Mouse (Mus musculus) limb, embryonic 10.5 days (tissue): ENCODE results near the gene Slc27a5. TPM values are rescaled to one million over a fixed set of nuclear protein-coding genes. Genes with fewer than 3 reads are reported as not detected.

Experiments used
- DNase-seq: peaks from one replicate; pipeline ENCODE4 v3.0.0-alpha.2; 2017; ENCODE audit warnings: low spot score
- H3K27ac ChIP-seq: fragments of 300-500 bp; sonication (generic); 2 replicates; pipeline ENCODE4 v1.5.1; 2016; ENCODE audit warnings: mild to moderate bottlenecking
- H3K27me3 ChIP-seq: fragments of 300-500 bp; sonication (generic); 2 replicates; pipeline ENCODE4 v1.6.1; 2016; ENCODE audit warnings: low read depth, mild to moderate bottlenecking; ENCODE audit not compliant: poor library complexity, severe bottlenecking
- H3K36me3 ChIP-seq: fragments of 300-500 bp; sonication (generic); 2 replicates; pipeline ENCODE4 v1.6.1; 2016; ENCODE audit warnings: mild to moderate bottlenecking, moderate library complexity
- H3K4me1 ChIP-seq: fragments of 300-500 bp; sonication (generic); 2 replicates; pipeline ENCODE4 v1.6.1; 2016
- H3K4me3 ChIP-seq: fragments of 300-500 bp; sonication (generic); 2 replicates; pipeline ENCODE4 v1.5.1; 2016; ENCODE audit warnings: mild to moderate bottlenecking, moderate library complexity
- H3K9me3 ChIP-seq: fragments of 300-500 bp; sonication (generic); replicated peaks from 2 replicates; pipeline ENCODE4 v1.6.1; 2016; ENCODE audit warnings: mild to moderate bottlenecking
- WGBS: fragments of 180-500 bp; shearing (Covaris S2); methylation state at CpG from one replicate; pipeline ENCODE4 v1.1.7; 2016; 5-methylcytosine and 5-hydroxymethylcytosine counted together
- polyA plus RNA-seq: library from polyadenylated mRNA; unstranded; fragments of >200 nt; fragmentation: Nextera tagmentation; extraction: Ambion mirVana; gene quantifications from 2 replicates; pipeline ENCODE4 v1.2.1, GENCODE M21; 2016

Slc27a5 gene
- polyA plus RNA-seq, 1 experiment from 2014 or later: not detected

DNA sequence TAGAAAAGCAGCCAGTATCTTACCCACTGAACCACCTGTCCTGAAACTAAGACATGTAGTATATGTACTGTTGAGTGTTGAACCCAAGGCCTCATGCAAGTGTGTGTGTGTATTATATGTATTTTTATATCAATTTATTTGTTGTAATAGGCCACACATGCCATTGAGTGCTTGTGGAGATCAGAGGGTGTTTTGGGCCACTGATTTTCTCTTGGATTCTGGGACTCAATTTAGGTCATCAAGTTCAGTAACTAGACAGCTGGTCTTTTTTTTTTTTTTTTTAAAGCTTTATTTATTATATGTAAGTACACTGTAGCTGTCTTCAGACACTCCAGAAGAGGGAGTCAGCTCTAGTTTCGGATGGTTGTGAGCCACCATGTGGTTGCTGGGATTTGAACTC, 17.2 kb upstream of the Slc27a5 start:
- whole genome bisulfite sequencing: 89% methylated on average over 1 of the region's 1 CpGs
- no peaks in the 10 kb centered on the region for H3K27me3 ChIP-seq
- H3K9me3 ChIP-seq: no peaks in the 10 kb centered on the region
- no peak for DNase-seq
- no peaks in the 10 kb centered on the region for H3K36me3 ChIP-seq
- peaks cover 5% of the 10 kb centered on the region for H3K4me1 ChIP-seq
- H3K27ac ChIP-seq: no peak overlapping the region
- no peak overlapping the region for H3K4me3 ChIP-seq

DNA sequence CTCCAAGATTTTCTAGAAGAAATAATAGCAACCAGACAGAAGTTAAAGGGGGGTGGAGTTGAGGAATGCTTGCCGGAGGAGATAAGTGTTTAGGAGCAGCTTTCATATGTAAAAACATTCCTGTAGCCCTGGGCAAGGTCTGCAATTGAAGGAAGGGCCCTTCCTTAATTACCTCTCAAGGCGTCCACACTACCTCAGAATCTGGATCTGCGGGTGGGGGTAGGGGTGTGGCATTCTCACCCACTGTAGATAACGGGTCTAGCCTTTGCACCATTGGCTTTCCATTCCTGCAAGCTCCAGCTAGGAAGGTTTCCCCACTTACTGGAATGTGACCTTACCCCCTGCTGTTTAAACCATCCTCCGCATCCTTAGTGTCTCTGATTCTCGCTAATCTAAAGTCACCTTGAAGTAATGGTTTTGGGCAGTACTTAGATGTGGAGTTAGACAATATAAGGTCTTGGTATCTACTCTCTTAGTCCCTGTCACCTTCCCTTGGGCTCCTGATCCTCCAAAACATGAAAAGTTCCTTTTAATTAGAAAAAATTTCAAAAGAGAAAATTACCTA, 16.4 kb upstream of the Slc27a5 start:
- Histone ChIP-seq H3K27ac (no peak overlapping the region), H3K27me3 (no peaks in the 10 kb centered on the region), H3K9me3 (no peaks in the 10 kb centered on the region), H3K4me3 (no peak overlapping the region), H3K36me3 (no peaks in the 10 kb centered on the region), H3K4me1 (peaks cover 6% of the 10 kb centered on the region)
- no peak for DNase-seq
- 38% methylated on average over 6 of the region's 6 CpGs for WGBS

DNA sequence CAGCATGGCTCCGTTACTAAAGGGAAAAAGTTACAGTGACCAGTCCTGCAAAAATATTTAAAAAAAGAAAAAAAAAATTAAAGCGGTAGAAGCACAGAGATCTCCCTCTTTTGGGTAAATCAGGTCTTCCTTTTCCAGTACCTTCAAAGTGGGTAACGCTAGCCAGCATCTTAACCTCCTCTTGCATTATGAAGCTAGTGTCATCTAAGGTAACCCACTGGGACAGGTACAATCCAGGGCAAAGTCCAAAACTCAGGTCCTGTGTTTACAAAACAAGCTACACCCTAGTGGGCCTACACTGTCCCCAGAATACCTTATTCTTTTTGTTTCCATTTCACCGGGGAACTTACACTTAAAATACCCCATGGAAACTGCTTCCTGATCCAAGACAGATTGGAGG, 15.7 kb upstream of the Slc27a5 start:
- H3K9me3 ChIP-seq: no peaks in the 10 kb centered on the region
- H3K27me3 ChIP-seq: no peaks in the 10 kb centered on the region
- no peak for DNase-seq
- peaks cover 9% of the 10 kb centered on the region for H3K4me1 ChIP-seq
- no peak overlapping the region for H3K4me3 ChIP-seq
- H3K27ac ChIP-seq: no peak overlapping the region
- WGBS: 74% methylated on average over 4 of the region's 4 CpGs
- no peaks in the 10 kb centered on the region for H3K36me3 ChIP-seq

DNA sequence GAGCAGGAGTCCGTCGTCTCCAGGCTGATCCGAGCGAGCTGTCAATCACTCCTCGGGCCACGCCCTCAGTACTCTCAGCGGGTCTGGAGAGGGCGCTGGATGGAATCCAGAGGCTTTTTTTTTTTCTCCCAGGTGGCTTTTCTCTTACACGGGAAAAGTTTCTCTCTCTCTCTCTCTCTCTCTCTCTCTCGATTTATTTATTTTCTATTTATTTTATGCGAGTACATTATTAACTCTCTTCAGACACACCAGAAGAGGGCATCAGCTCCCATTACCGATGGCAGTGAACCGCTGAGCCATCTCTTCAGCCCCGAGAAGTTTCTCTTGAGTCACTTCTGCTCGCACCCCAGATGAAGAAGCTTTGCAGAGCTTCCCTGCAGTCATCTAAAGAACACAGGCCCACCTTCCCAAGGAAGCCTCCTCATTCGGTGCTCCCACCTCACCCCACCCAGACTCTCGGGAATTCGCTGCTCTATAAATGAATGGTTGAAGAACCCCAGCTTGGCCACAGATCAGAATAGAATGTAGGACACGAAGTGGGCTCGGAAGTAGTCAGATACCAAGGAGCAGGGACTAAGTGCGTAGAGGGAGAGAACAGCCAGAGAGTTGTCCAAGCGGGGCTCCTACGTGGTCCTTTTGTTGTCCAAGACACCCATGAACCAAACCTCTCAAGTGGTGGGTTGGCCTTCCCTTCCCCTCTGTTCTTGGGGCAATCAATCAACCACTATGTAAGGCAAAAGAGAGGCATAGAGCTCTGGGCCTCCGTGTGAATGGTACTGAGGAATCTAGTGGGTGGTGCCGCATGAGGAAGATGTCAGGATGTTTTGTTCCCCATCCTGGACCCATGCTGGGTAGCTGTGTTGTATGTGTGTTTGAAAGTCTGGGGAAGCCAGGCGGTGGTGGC, 12.3 kb upstream of the Slc27a5 start, which contains the start of gene Zbtb45:
TSS of gene Zbtb45 (minus strand) at position 30 of the 904 bp plus-strand sequence.
- peaks cover 27% of the 10 kb centered on the region for H3K27me3 ChIP-seq
- peaks cover 29% of the 10 kb centered on the region for H3K36me3 ChIP-seq
- WGBS: 21% methylated on average over 26 of the region's 26 CpGs
- peaks cover 31% of the 10 kb centered on the region for H3K4me1 ChIP-seq
- DNase-seq: no peak
- H3K27ac ChIP-seq: peak within 1 kb of the TSS; percentile 92
- H3K9me3 ChIP-seq: no peaks in the 10 kb centered on the region
- H3K4me3 ChIP-seq: peak within 1 kb of the TSS; percentile 65

DNA sequence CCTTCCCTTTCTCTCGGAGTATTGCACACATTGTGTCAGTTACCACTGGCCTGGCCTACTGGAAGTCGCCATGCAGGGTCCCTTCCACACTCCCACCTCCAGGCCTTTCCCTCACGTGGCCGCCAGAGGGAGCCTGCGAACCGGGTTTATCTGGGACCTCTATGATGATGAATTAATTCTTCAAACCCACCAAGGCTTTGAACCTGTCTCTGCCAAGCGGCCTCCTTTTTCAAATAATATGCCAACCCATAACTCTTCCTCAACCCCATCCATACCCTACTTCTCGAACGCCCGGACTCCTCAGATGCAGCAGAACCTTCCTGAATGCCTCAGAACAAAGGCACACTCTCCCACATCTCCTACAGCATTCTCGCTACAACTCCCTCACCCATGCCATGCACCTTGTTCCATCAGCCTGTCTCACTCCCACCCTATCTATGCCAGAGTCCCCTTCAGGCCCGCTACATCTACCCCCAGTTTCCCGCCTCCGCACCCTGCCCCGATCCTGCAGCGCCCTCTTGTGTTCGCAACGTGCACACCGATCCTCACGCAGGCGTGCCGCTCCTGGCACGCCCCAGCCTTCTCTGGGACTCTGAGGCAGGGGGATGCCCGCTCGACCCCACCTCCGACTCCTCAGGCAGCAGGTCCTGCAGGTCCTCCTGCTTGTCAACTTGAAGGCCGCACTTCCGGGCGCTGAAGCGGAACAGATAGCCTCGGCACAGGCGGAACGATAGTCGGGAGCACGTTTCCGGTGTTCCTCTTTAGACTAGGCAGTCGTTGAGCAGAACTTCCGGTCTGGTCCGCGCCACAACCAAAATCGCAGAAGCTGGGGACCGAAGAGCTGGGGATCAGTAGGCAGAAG, 11.4 kb upstream of the Slc27a5 start:
- H3K9me3 ChIP-seq: no peaks in the 10 kb centered on the region
- peak; percentile 98 for DNase-seq
- peaks cover 27% of the 10 kb centered on the region for H3K27me3 ChIP-seq
- peak overlapping the region; percentile 65 for H3K4me3 ChIP-seq
- H3K4me1 ChIP-seq: peaks cover 31% of the 10 kb centered on the region
- peak overlapping the region; percentile 92 for H3K27ac ChIP-seq
- peaks cover 37% of the 10 kb centered on the region for H3K36me3 ChIP-seq
- under 1% methylated on average over 42 of the region's 42 CpGs for WGBS

DNA sequence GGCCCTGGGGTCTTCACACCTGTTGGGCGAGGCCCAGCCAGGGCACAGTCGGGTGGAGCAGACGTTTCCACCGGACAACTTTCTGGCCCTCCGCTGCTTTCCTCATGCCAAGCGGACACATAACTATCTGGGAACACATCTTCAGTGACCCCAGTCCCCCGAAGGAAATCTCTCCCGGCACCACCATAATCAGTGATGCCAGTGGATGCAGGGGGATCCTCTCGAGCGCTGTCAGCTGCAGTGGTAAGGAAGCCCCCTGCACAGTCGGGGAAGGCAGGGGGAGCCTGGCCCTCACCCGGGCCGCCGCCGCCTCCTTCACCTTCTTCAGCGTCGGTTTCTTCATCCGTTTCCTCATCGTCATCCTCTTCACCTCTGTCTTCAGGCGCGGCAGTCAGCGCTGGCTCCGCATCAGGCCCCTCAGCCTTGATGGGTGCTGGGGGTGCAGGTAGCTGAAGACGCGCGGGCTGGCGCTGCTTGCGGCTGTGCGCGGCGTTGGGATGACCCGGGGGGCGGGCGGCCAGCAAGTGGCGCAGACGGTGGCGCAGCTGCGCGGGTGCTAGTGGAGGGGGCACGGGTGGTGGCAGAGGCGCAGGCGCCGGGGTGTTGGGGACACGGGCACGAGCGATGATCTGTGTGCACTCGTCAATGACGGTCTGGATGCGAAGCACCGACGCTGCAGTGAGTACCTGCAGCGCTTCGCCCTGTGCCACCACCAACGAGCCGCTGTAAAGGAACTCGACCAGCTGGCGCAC, 9.5 kb upstream of the Slc27a5 start:
- Histone ChIP-seq H3K36me3 (peaks cover 40% of the 10 kb centered on the region), H3K27me3 (peaks cover 27% of the 10 kb centered on the region), H3K4me1 (peaks cover 31% of the 10 kb centered on the region), H3K27ac (no peak overlapping the region), H3K9me3 (no peaks in the 10 kb centered on the region), H3K4me3 (peak overlapping the region; percentile 37)
- DNase-seq: no peak
- WGBS: 22% methylated on average over 57 of the region's 57 CpGs

DNA sequence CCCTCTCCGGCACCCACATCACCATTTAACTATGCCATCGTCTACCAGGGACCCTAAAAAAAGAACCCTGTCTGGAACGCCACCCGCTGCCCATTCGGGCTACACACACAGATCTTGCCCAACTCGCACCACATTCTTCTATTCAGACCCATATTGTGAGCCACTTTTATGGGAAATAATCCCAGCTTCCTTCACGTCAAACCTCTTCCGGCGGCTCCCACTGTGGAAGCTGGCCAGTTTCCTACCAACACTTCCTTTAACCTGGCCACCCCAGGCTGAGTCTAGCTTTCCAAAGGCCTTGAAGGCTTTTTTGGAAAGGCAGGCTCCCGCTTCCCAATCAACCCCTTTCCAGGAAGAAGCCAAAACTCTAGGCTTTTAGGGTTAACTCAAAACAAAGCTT, 8.5 kb upstream of the Slc27a5 start:
- 83% methylated on average over 10 of the region's 10 CpGs for WGBS
- Histone ChIP-seq H3K36me3 (peaks cover 40% of the 10 kb centered on the region), H3K27ac (no peak overlapping the region), H3K4me3 (peak overlapping the region; percentile 37; the same call in 1 of the 2 replicates), H3K4me1 (peaks cover 31% of the 10 kb centered on the region), H3K27me3 (peaks cover 27% of the 10 kb centered on the region), H3K9me3 (no peaks in the 10 kb centered on the region)
- DNase-seq: no peak

DNA sequence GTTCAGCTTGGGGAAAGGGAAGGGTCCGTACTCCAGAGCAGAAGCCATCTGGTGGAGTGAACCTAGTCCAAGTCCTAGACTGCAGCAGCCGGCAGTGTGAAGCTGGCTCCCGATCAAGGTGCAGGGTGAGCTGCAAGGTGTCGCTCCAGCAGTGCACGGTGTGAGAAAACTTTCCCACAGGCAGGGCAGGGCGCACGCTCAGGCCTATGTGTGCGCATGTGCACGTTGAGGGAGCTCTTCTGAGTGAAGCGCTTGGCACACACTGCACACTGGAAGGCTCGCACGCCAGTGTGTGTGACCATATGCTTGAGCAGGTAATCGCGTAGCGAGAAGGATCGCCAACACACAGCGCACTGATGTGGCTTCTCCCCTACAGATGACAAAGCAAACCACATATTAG, 8.0 kb upstream of the Slc27a5 start:
- peaks cover 31% of the 10 kb centered on the region for H3K4me1 ChIP-seq
- DNase-seq: no peak
- no peaks in the 10 kb centered on the region for H3K9me3 ChIP-seq
- 91% methylated on average over 17 of the region's 17 CpGs for WGBS
- no peak overlapping the region for H3K27ac ChIP-seq
- peaks cover 40% of the 10 kb centered on the region for H3K36me3 ChIP-seq
- H3K4me3 ChIP-seq: no peak overlapping the region
- H3K27me3 ChIP-seq: peaks cover 27% of the 10 kb centered on the region

DNA sequence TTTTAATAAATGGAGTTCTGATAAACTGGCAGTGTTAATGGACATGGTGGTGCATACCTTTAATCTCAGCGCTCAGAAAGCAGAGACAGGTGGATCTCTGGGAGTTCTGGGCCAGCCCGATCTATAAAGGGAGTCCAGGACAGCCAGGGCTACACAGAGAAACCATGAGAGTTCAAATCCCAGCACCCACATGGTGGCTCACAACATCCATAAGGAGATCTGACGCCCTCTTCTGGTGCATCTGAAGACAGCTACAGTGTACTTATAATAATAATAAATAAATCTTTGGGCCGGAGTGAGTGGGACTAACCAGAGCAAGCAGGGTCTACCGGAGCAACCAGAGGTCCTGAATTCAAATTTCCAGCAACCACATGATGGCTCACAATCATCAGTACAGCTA, 5.4 kb upstream of the Slc27a5 start:
- Histone ChIP-seq H3K9me3 (no peaks in the 10 kb centered on the region), H3K36me3 (peaks cover 40% of the 10 kb centered on the region), H3K4me1 (peaks cover 19% of the 10 kb centered on the region), H3K27ac (no peak overlapping the region), H3K27me3 (peaks cover 24% of the 10 kb centered on the region), H3K4me3 (no peak overlapping the region)
- 80% methylated on average over 5 of the region's 5 CpGs for WGBS
- DNase-seq: no peak

DNA sequence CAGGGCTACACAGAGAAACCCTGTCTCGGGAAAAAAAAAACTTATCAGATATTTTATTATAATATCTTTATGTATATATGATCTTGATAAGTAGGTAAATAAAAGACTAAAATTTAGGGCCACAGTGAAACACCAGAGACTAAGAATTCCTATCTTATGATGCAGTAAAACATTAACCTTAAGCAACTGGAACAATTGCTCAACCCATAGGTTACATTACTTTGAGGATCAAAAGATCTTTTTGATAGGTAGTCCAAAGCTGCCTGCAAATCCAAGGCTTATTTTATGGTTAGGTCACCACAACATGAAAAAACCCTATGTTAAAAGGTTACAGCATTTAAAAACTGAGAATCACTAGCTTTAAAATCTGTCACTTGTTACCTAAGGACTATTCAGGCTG, 3.6 kb upstream of the Slc27a5 start:
- H3K27me3 ChIP-seq: peaks cover 6% of the 10 kb centered on the region; the same call in 1 of the 2 replicates
- no peaks in the 10 kb centered on the region for H3K9me3 ChIP-seq
- H3K4me1 ChIP-seq: 0 out of 2 replicates have a peak, but pooled peaks cover 2% of the 10 kb centered on the region
- H3K4me3 ChIP-seq: no peak overlapping the region
- no peak overlapping the region for H3K27ac ChIP-seq
- 78% methylated on average over 1 of the region's 1 CpGs for WGBS
- peaks cover 23% of the 10 kb centered on the region for H3K36me3 ChIP-seq
- no peak for DNase-seq

DNA sequence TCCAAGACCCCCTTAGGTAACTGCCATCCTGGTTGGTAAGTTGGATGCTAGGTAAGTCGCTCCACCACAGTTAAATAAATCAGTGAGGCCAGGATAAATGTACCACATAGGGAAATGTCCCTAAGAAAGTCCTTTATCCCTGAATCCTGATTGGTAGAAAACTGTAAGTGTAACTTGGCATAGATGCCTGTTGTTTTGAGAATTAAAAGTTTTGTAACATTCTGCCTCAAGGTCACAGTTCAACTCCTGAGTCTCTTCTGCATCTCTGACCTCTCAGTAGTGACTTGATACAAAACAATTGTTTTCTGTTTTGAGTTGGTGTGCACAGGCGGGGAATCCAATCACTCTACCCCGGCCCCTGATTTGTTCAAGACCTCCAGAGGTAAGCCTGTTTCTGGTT, 859 bp upstream of the Slc27a5 start, which contains the start of gene Trim28:
TSS of gene Trim28 (plus strand) at position 264 of the 400 bp plus-strand sequence.
- 81% methylated on average over 3 of the region's 3 CpGs for WGBS
- Histone ChIP-seq H3K27ac (no peak within 1 kb of the TSS), H3K9me3 (no peaks in the 10 kb centered on the region), H3K27me3 (no peaks in the 10 kb centered on the region), H3K4me1 (no peaks in the 10 kb centered on the region), H3K36me3 (no peaks in the 10 kb centered on the region), H3K4me3 (no peak within 1 kb of the TSS)
- DNase-seq: no peak

DNA sequence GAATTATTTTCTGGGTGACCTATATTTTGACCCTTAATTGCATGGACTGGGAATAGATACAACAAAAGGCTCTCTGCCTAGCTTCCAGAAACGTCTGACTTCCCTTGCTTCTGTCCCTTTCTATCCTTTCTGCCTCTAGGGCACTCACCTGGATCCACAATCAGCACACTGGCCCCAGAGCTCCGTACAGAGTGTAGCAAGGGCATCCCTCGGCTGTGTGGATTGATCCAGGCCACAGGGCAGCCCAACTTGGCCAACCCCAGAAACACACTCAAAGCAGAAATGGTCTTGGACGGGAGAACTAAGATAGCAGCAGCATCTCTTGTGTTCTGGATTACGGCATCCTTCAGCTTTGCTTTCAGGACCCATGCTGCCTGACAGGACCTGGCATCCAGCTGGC, 762 bp downstream of the Slc27a5 start:
- H3K4me3 ChIP-seq: no peak overlapping the region
- H3K9me3 ChIP-seq: no peaks in the 10 kb centered on the region
- H3K4me1 ChIP-seq: no peaks in the 10 kb centered on the region
- H3K27ac ChIP-seq: no peak overlapping the region
- WGBS: 76% methylated on average over 5 of the region's 5 CpGs
- no peak for DNase-seq
- no peaks in the 10 kb centered on the region for H3K27me3 ChIP-seq
- no peaks in the 10 kb centered on the region for H3K36me3 ChIP-seq
